ENCODE assay signal across 8 mouse cellular contexts in genomic region chr17:83645226-83645808, GRCm38 (mm10). TPM values are rescaled to one million over a fixed set of nuclear protein-coding genes. Genes with fewer than 3 reads are reported as not detected.
A peak's percentile ranks its signal among the peaks of the same experiment; 100 is the strongest.
DNase-seq lines count a peak whose midpoint lies in the region; ATAC-seq and TF ChIP-seq lines count a peak whose summit lies in the region.

No protein-coding gene starts in this region.

- H3K27me3 ChIP-seq in intestine, embryonic 14.5 days (replicated peaks; ENCODE audit: control insufficient read depth, insufficient read depth, low read length) = no peaks in the 10 kb centered on the region
- no peaks in the 10 kb centered on the region for H3K27me3 ChIP-seq in lung, embryonic 15.5 days
- no peaks in the 10 kb centered on the region for H3K27me3 ChIP-seq in cerebellum, adult 2 months (ENCODE audit: control insufficient read depth, insufficient read depth, low read length)

- ATAC-seq in intestine, embryonic 14.5 days (replicated peaks; ENCODE audit: low FRiP score, low TSS enrichment, low read depth) = peak; percentile 67; the same call in 1 of the 2 replicates
- ATAC-seq in lung, embryonic 15.5 days (ENCODE audit: borderline replicate concordance, extremely low read depth, low FRiP score, low TSS enrichment) = peak; percentile 55

- 56% methylated on average over 9 of the region's 9 CpGs for WGBS in intestine, embryonic 14.5 days
- 47% methylated on average over 9 of the region's 9 CpGs for WGBS in lung, embryonic 15.5 days
- 53% methylated on average over 9 of the region's 9 CpGs for WGBS in cerebellum, adult 2 months

- H3K4me2 ChIP-seq in intestine, embryonic 14.5 days (ENCODE audit: low read length) = no peak overlapping the region
- no peak overlapping the region for H3K4me2 ChIP-seq in lung, embryonic 15.5 days

- peak; percentile 33 for DNase-seq in 3T3-L1 (ENCODE audit: low read depth, low spot score)
- DNase-seq in CD8-positive naive resting alpha-beta T cell, adult 2 months (ENCODE audit: low read depth in 2 of 2, low spot score in 2 of 2) = peak; percentile 40 to 43
- peak; percentile 59 for DNase-seq in c-Kit-positive CD71-positive TER-119-positive erythroid progenitor cells, embryonic 14.5 days (ENCODE audit: low spot score)
- no peak for DNase-seq in intestine, embryonic 14.5 days (ENCODE audit: low spot score)
- DNase-seq in testis, postnatal 10 days (ENCODE audit: low spot score) = peak; percentile 54
- no peak for DNase-seq in cerebellum, adult 2 months
- DNase-seq in neural tube, embryonic 10.5 days (ENCODE audit: extremely low spot score, low spot score) = no peak

- H3K9me3 ChIP-seq in intestine, embryonic 14.5 days (ENCODE audit: control insufficient read depth, low read length) = no peaks in the 10 kb centered on the region
- no peaks in the 10 kb centered on the region for H3K9me3 ChIP-seq in lung, embryonic 15.5 days

- peaks cover 3% of the 10 kb centered on the region; the same call in 1 of the 2 replicates for H3K4me1 ChIP-seq in intestine, embryonic 14.5 days (replicated peaks; ENCODE audit: control insufficient read depth, insufficient read depth, low read length)
- 0 out of 2 replicates have a peak, but pooled peaks cover 6% of the 10 kb centered on the region for H3K4me1 ChIP-seq in lung, embryonic 15.5 days
- H3K4me1 ChIP-seq in cerebellum, adult 2 months (ENCODE audit: control insufficient read depth, insufficient read depth, low read length) = no peaks in the 10 kb centered on the region

- H3K9ac ChIP-seq in intestine, embryonic 14.5 days (ENCODE audit: low read length) = no peak overlapping the region
- H3K9ac ChIP-seq in lung, embryonic 15.5 days = no peak overlapping the region

- H3K27ac ChIP-seq in intestine, embryonic 14.5 days (ENCODE audit: low read depth) = no peak overlapping the region
- H3K27ac ChIP-seq in lung, embryonic 15.5 days = no peak overlapping the region
- H3K27ac ChIP-seq in cerebellum, adult 2 months (ENCODE audit: insufficient read depth, low read length) = no peak overlapping the region

- no peak for TF ChIP-seq POLR2A in cerebellum, adult 2 months (IDR thresholded peaks at IDR 0.05; ENCODE audit: borderline replicate concordance, insufficient read depth, low read length)

- H3K36me3 ChIP-seq in intestine, embryonic 14.5 days (ENCODE audit: control insufficient read depth, insufficient read depth, low read length) = no peaks in the 10 kb centered on the region
- H3K36me3 ChIP-seq in lung, embryonic 15.5 days = no peaks in the 10 kb centered on the region

- no peak overlapping the region for H3K4me3 ChIP-seq in intestine, embryonic 14.5 days (ENCODE audit: low read depth, low read length)
- no peak overlapping the region for H3K4me3 ChIP-seq in lung, embryonic 15.5 days
- H3K4me3 ChIP-seq in cerebellum, adult 2 months (replicated peaks; ENCODE audit: insufficient read depth, low read depth, low read length) = no peak overlapping the region

- no peak for TF ChIP-seq CTCF in cerebellum, adult 2 months (IDR thresholded peaks at IDR 0.05; ENCODE audit: borderline replicate concordance, insufficient read depth, low read depth, low read length)

RNA-seq across cellular contexts. Expression of gene Kcng3, which starts 13.6 kb away (rescaled TPM):
- not detected in 2 replicates for polyA plus RNA-seq in intestine, embryonic 14.5 days (2014; fragmentation: Nextera tagmentation; extraction: Ambion mirVana)
- polyA plus RNA-seq in lung, embryonic 15.5 days (2015; fragmentation: Nextera tagmentation; extraction: Ambion mirVana) = not detected in 2 replicates
- 0.15 and 0.25 TPM in 2 replicates for polyA plus RNA-seq in cerebellum, adult 2 months (2012; rRNA removed)

Comparison
In these comparisons a context has a peak if more than half of its experiments do, and no peak if none do; other contexts are left out.
1. DNase-seq: peak in 3T3-L1 (single experiment), CD8-positive naive resting alpha-beta T cell, adult 2 months (2 of 2), c-Kit-positive CD71-positive TER-119-positive erythroid progenitor cells, embryonic 14.5 days (single experiment) and testis, postnatal 10 days (single experiment); none in intestine, embryonic 14.5 days (single experiment), cerebellum, adult 2 months (0 of 2) and neural tube, embryonic 10.5 days (single experiment).